ENCODE assay signal across 24 mouse cellular contexts in genomic region chr15:62908379-62908778, GRCm38 (mm10).
DNase-seq lines count a peak whose midpoint lies in the region; ATAC-seq and TF ChIP-seq lines count a peak whose summit lies in the region.
"Had no signal": no experiment of that assay in that cellular context is flagged by ENCODE, and none has a peak within 500 bp of the region (broad histone marks: within the 10 kb centered on the region; RNA-seq: fewer than 3 reads in every experiment).

No protein-coding gene starts in this region.

- no peaks in the 10 kb centered on the region for H3K9me3 ChIP-seq in embryonic facial prominence, embryonic 14.5 days (ENCODE audit: control insufficient read depth, low read length)
- H3K9me3 ChIP-seq in embryonic facial prominence, embryonic 10.5 days: no peaks in the 10 kb centered on the region
- no peaks in the 10 kb centered on the region for H3K9me3 ChIP-seq in liver, embryonic 12.5 days (replicated peaks)
- H3K9me3 ChIP-seq in stomach, embryonic 14.5 days (ENCODE audit: control insufficient read depth, low read depth, low read length): no peaks in the 10 kb centered on the region
- H3K9me3 ChIP-seq in stomach, postnatal 0 days (ENCODE audit: control insufficient read depth, low read length): no peaks in the 10 kb centered on the region
- no peaks in the 10 kb centered on the region for H3K9me3 ChIP-seq in heart, embryonic 12.5 days (replicated peaks)
- H3K9me3 ChIP-seq: embryonic facial prominence, embryonic 13.5 days; forebrain, embryonic 13.5 days; G1E; heart, embryonic 15.5 days; limb, embryonic 13.5 days; liver, embryonic 13.5 days; midbrain, embryonic 10.5 days had no signal

- no peak for TF ChIP-seq CTCF in stomach, postnatal 0 days (IDR thresholded peaks at IDR 0.05; ENCODE audit: low read depth)

- no peak for TF ChIP-seq EP300 in stomach, postnatal 0 days (optimal IDR thresholded peaks at IDR 0.05)

- no peak overlapping the region for H3K4me3 ChIP-seq in embryonic facial prominence, embryonic 14.5 days (ENCODE audit: low read depth, low read length)
- H3K4me3 ChIP-seq in embryonic facial prominence, embryonic 10.5 days: no peak overlapping the region
- H3K4me3 ChIP-seq in liver, embryonic 12.5 days: no peak overlapping the region
- no peak overlapping the region for H3K4me3 ChIP-seq in stomach, embryonic 14.5 days (ENCODE audit: low read depth, low read length)
- H3K4me3 ChIP-seq in stomach, postnatal 0 days (ENCODE audit: low read depth, low read length): no peak overlapping the region
- H3K4me3 ChIP-seq in heart, embryonic 12.5 days: no peak overlapping the region
- H3K4me3 ChIP-seq: embryonic facial prominence, embryonic 13.5 days; forebrain, embryonic 13.5 days; heart, embryonic 15.5 days; limb, embryonic 13.5 days; liver, embryonic 13.5 days; midbrain, embryonic 10.5 days had no signal

- no peak overlapping the region for H3K4me2 ChIP-seq in embryonic facial prominence, embryonic 14.5 days (ENCODE audit: low read depth, low read length)
- H3K4me2 ChIP-seq in liver, embryonic 12.5 days: no peak overlapping the region
- no peak overlapping the region for H3K4me2 ChIP-seq in stomach, embryonic 14.5 days (replicated peaks; ENCODE audit: low read depth, low read length)
- H3K4me2 ChIP-seq in stomach, postnatal 0 days (replicated peaks; ENCODE audit: low read depth): no peak overlapping the region
- H3K4me2 ChIP-seq in heart, embryonic 12.5 days: no peak overlapping the region
- H3K4me2 ChIP-seq: embryonic facial prominence, embryonic 13.5 days; forebrain, embryonic 13.5 days; heart, embryonic 15.5 days; limb, embryonic 13.5 days; liver, embryonic 13.5 days had no signal

- DNase-seq in embryonic facial prominence, embryonic 14.5 days (ENCODE audit: low spot score): peak; percentile 69
- DNase-seq in embryonic facial prominence, embryonic 10.5 days (ENCODE audit: low spot score): no peak
- DNase-seq in liver: peak; percentile 6
- DNase-seq in stomach, postnatal 0 days (ENCODE audit: low spot score): no peak
- DNase-seq in layer of hippocampus, adult 18-20 months (ENCODE audit: low spot score in 2 of 2): no peak
- DNase-seq: adrenal gland, adult 8-10 months; cerebellum, adult 8-10 months; cerebellum, postnatal 25 days; gastrocnemius, postnatal 14 days; kidney, adult 11 months; liver, embryonic 13.5 days; lung, adult 2 months; right cerebral cortex, postnatal 25 days had no signal

- H3K27ac ChIP-seq in embryonic facial prominence, embryonic 14.5 days (replicated peaks; ENCODE audit: low read depth, low read length): no peak overlapping the region
- H3K27ac ChIP-seq in embryonic facial prominence, embryonic 10.5 days (replicated peaks): no peak overlapping the region
- H3K27ac ChIP-seq in liver, embryonic 12.5 days: no peak overlapping the region
- peak overlapping the region; percentile 22; the same call in 1 of the 2 replicates for H3K27ac ChIP-seq in stomach, embryonic 14.5 days (ENCODE audit: low read length)
- no peak overlapping the region for H3K27ac ChIP-seq in stomach, postnatal 0 days (replicated peaks)
- no peak overlapping the region for H3K27ac ChIP-seq in heart, embryonic 12.5 days (ENCODE audit: poor library complexity, severe bottlenecking)
- H3K27ac ChIP-seq: embryonic facial prominence, embryonic 13.5 days; forebrain, embryonic 13.5 days; heart, embryonic 15.5 days; limb, embryonic 13.5 days; liver, embryonic 13.5 days; midbrain, embryonic 10.5 days had no signal

- no peaks in the 10 kb centered on the region for H3K27me3 ChIP-seq in embryonic facial prominence, embryonic 14.5 days (replicated peaks; ENCODE audit: control insufficient read depth, insufficient read depth, low read length)
- H3K27me3 ChIP-seq in embryonic facial prominence, embryonic 10.5 days (replicated peaks; ENCODE audit: low read depth, poor library complexity, severe bottlenecking): 0 out of 2 replicates have a peak, but pooled peaks cover 5% of the 10 kb centered on the region
- no peaks in the 10 kb centered on the region for H3K27me3 ChIP-seq in liver, embryonic 12.5 days (replicated peaks)
- H3K27me3 ChIP-seq in stomach, embryonic 14.5 days (ENCODE audit: control insufficient read depth, insufficient read depth, low read length): no peaks in the 10 kb centered on the region
- H3K27me3 ChIP-seq in stomach, postnatal 0 days (ENCODE audit: control insufficient read depth, insufficient read depth, low read length): no peaks in the 10 kb centered on the region
- H3K27me3 ChIP-seq in heart, embryonic 12.5 days (replicated peaks): no peaks in the 10 kb centered on the region
- H3K27me3 ChIP-seq: embryonic facial prominence, embryonic 13.5 days; heart, embryonic 15.5 days; limb, embryonic 13.5 days; liver, embryonic 13.5 days had no signal

- 19% methylated on average over 4 of the region's 4 CpGs for WGBS in embryonic facial prominence, embryonic 14.5 days
- WGBS in embryonic facial prominence, embryonic 10.5 days: 55% methylated on average over 4 of the region's 4 CpGs
- 29% methylated on average over 4 of the region's 4 CpGs for WGBS in liver, embryonic 12.5 days (ENCODE audit: insufficient replicate concordance)
- 17% methylated on average over 4 of the region's 4 CpGs for WGBS in stomach, embryonic 14.5 days
- 26% methylated on average over 4 of the region's 4 CpGs for WGBS in stomach, postnatal 0 days
- 36% methylated on average over 4 of the region's 4 CpGs for WGBS in heart, embryonic 12.5 days

- ATAC-seq in embryonic facial prominence, embryonic 14.5 days (ENCODE audit: low read depth): no peak
- no peak for ATAC-seq in liver, embryonic 12.5 days
- peak; percentile 71; the same call in 1 of the 2 replicates for ATAC-seq in stomach, embryonic 14.5 days (ENCODE audit: insufficient number of reproducible peaks, insufficient read depth, low FRiP score, low read depth)
- ATAC-seq in stomach, postnatal 0 days (ENCODE audit: low FRiP score, low TSS enrichment): no peak
- no peak for ATAC-seq in heart, embryonic 12.5 days (ENCODE audit: insufficient number of reproducible peaks, low FRiP score)
- ATAC-seq: forebrain, embryonic 13.5 days; hindbrain, embryonic 16.5 days; midbrain, embryonic 16.5 days had no signal

- H3K4me1 ChIP-seq in embryonic facial prominence, embryonic 14.5 days (ENCODE audit: control insufficient read depth, insufficient read depth, low read length): no peaks in the 10 kb centered on the region
- H3K4me1 ChIP-seq in embryonic facial prominence, embryonic 10.5 days: peaks cover 6% of the 10 kb centered on the region; the same call in 1 of the 2 replicates
- 0 out of 2 replicates have a peak, but pooled peaks cover 3% of the 10 kb centered on the region for H3K4me1 ChIP-seq in liver, embryonic 12.5 days
- no peaks in the 10 kb centered on the region for H3K4me1 ChIP-seq in stomach, embryonic 14.5 days (ENCODE audit: control insufficient read depth, insufficient read depth, low read length)
- H3K4me1 ChIP-seq in stomach, postnatal 0 days (replicated peaks; ENCODE audit: control insufficient read depth, insufficient read depth): no peaks in the 10 kb centered on the region
- peaks cover 4% of the 10 kb centered on the region; the same call in 1 of the 2 replicates for H3K4me1 ChIP-seq in heart, embryonic 12.5 days (replicated peaks)
- H3K4me1 ChIP-seq: heart, embryonic 15.5 days; liver, embryonic 13.5 days had no signal

- H3K9ac ChIP-seq in embryonic facial prominence, embryonic 14.5 days (ENCODE audit: low read depth, low read length): no peak overlapping the region
- H3K9ac ChIP-seq in liver, embryonic 12.5 days: no peak overlapping the region
- H3K9ac ChIP-seq in stomach, embryonic 14.5 days (replicated peaks; ENCODE audit: low read depth, low read length): no peak overlapping the region
- no peak overlapping the region for H3K9ac ChIP-seq in stomach, postnatal 0 days (ENCODE audit: low read length)
- H3K9ac ChIP-seq in heart, embryonic 12.5 days: no peak overlapping the region
- H3K9ac ChIP-seq: embryonic facial prominence, embryonic 13.5 days; forebrain, embryonic 13.5 days; heart, embryonic 15.5 days; limb, embryonic 13.5 days; liver, embryonic 13.5 days had no signal

- H3K36me3 ChIP-seq in embryonic facial prominence, embryonic 14.5 days (ENCODE audit: control insufficient read depth, insufficient read depth, low read length): no peaks in the 10 kb centered on the region
- H3K36me3 ChIP-seq in embryonic facial prominence, embryonic 10.5 days (replicated peaks): no peaks in the 10 kb centered on the region
- no peaks in the 10 kb centered on the region for H3K36me3 ChIP-seq in liver, embryonic 12.5 days
- no peaks in the 10 kb centered on the region for H3K36me3 ChIP-seq in stomach, embryonic 14.5 days (ENCODE audit: control insufficient read depth, insufficient read depth, low read length)
- H3K36me3 ChIP-seq in stomach, postnatal 0 days (ENCODE audit: control insufficient read depth, insufficient read depth, low read length): no peaks in the 10 kb centered on the region
- H3K36me3 ChIP-seq in heart, embryonic 12.5 days: no peaks in the 10 kb centered on the region
- H3K36me3 ChIP-seq: embryonic facial prominence, embryonic 13.5 days; G1E; heart, embryonic 15.5 days; limb, embryonic 13.5 days; liver, embryonic 13.5 days; midbrain, embryonic 10.5 days had no signal

Comparison
In these comparisons a context has a peak if more than half of its experiments do, and no peak if none do; other contexts are left out.
1. DNase-seq: peak in embryonic facial prominence, embryonic 14.5 days (single experiment) and liver (single experiment); none in embryonic facial prominence, embryonic 10.5 days (single experiment), stomach, postnatal 0 days (single experiment) and layer of hippocampus, adult 18-20 months (0 of 2).